Mouse (Mus musculus) heart, adult 11 months (tissue): ENCODE results near the gene Foxi2.
A peak's percentile ranks its signal among the peaks of the same experiment; 100 is the strongest.

Experiments
- DNase-seq: peaks from one replicate; pipeline ENCODE4 v3.0.0; 2022

The Foxi2 gene

GRCm38 (mm10) chr7:135410237-135410965 is at the start of gene Foxi2:
Gene Foxi2 (plus strand): TSS chr7:135410308.
- peak; percentile 67 for DNase-seq

- DNase-seq = peak; percentile 78
These were observed 45.5 kb upstream of the Foxi2 start for GRCm38 (mm10) chr7:135364606-135365005.

GRCm38 (mm10) chr7:135376048-135376447 is 34.1 kb upstream of the Foxi2 start:
- DNase-seq = no peak

- DNase-seq = no peak
These were observed 33.2 kb upstream of the Foxi2 start for GRCm38 (mm10) chr7:135376932-135377331.

- peak; percentile 76 for DNase-seq
These were observed 31.8 kb upstream of the Foxi2 start for GRCm38 (mm10) chr7:135378331-135378730.

GRCm38 (mm10) chr7:135389039-135389438 is 21.1 kb upstream of the Foxi2 start:
- peak; percentile 42 for DNase-seq

- peak; percentile 71 for DNase-seq
These were observed 17.1 kb upstream of the Foxi2 start for GRCm38 (mm10) chr7:135392949-135393542.

GRCm38 (mm10) chr7:135394436-135394835 is 15.7 kb upstream of the Foxi2 start:
- peak; percentile 76 for DNase-seq

- peak; percentile 44 for DNase-seq
These were observed 14.9 kb upstream of the Foxi2 start for GRCm38 (mm10) chr7:135395242-135395641.

GRCm38 (mm10) chr7:135397096-135397495 is 13.0 kb upstream of the Foxi2 start:
- peak; percentile 72 for DNase-seq

- peak; percentile 64 for DNase-seq
These were observed 12.2 kb upstream of the Foxi2 start for GRCm38 (mm10) chr7:135397874-135398273.

- DNase-seq = peak; percentile 85
These were observed 6.7 kb upstream of the Foxi2 start for GRCm38 (mm10) chr7:135403416-135403815.

- no peak for DNase-seq
These were observed 3.3 kb upstream of the Foxi2 start for GRCm38 (mm10) chr7:135406761-135407160.

GRCm38 (mm10) chr7:135408501-135408900 is 1.6 kb upstream of the Foxi2 start:
- DNase-seq = peak; percentile 34

GRCm38 (mm10) chr7:135412357-135412756 is 2.2 kb downstream of the Foxi2 start:
- DNase-seq = peak; percentile 76

- DNase-seq = no peak
These were observed 18.7 kb downstream of the Foxi2 start for GRCm38 (mm10) chr7:135428840-135429239.

GRCm38 (mm10) chr7:135430903-135431302 is 20.8 kb downstream of the Foxi2 start:
- peak; percentile 75 for DNase-seq

GRCm38 (mm10) chr7:135443903-135444302 is 33.8 kb downstream of the Foxi2 start:
- peak; percentile 33 for DNase-seq

GRCm38 (mm10) chr7:135451340-135451739 is 41.2 kb downstream of the Foxi2 start:
- peak; percentile 71 for DNase-seq

- DNase-seq = peak; percentile 78
These were observed 42.3 kb downstream of the Foxi2 start for GRCm38 (mm10) chr7:135452366-135452765.

GRCm38 (mm10) chr7:135453690-135454089 is 43.6 kb downstream of the Foxi2 start:
- DNase-seq = peak; percentile 55
